Mouse (Mus musculus) CH12.LX (cell line): Measurements from ENCODE around the gene Adnp.

Experiments
- EP300 ChIP-seq: IDR thresholded peaks from 2 replicates; pipeline ENCODE4 v1.6.1; 2011; ENCODE audit warnings: low read length, improper control_type of control experiment
- GABPA ChIP-seq: IDR thresholded peaks from 2 replicates; pipeline ENCODE4 v1.6.1; 2012; ENCODE audit warnings: low read depth, low read length, improper control_type of control experiment, inconsistent platforms; ENCODE audit not compliant: insufficient replicate concordance
- MAFK ChIP-seq: IDR thresholded peaks from 2 replicates; pipeline ENCODE4 v1.6.1; 2011; ENCODE audit warnings: low read length, improper control_type of control experiment; ENCODE audit not compliant: insufficient replicate concordance
- MAZ ChIP-seq: IDR thresholded peaks from 2 replicates; pipeline ENCODE4 v1.6.1; 2012; ENCODE audit warnings: low read depth, mild to moderate bottlenecking, inconsistent platforms, low read length, improper control_type of control experiment, moderate library complexity
- POLR2A ChIP-seq: IDR thresholded peaks from 2 replicates; pipeline ENCODE4 v1.6.1; 2011; ENCODE audit warnings: low read depth, mild to moderate bottlenecking, improper control_type of control experiment, low read length
- ZMIZ1 ChIP-seq: IDR thresholded peaks from 2 replicates; pipeline ENCODE4 v1.6.1; 2012; ENCODE audit warnings: low read depth, mild to moderate bottlenecking, inconsistent platforms, low read length, improper control_type of control experiment

DNA sequence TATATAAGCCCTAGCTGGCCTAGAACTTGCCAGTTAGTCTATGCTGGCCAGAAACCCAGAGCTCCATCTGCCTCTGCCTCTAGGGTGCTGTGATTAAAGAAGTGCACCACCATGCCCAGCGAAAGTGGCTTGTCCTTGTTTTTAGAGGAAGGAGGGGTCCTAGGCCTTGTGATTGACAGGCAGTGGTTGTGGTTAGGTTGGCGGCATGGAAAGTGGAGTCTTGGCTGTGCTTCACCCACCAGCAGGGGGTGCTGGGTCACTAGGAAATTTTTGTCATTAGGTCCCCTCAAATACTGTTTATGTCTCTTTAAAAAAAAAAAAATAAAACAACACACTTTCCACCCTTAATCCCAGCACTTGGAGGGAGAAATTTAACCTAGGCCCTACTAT, 41.9 kb upstream of the Adnp start:
- TF ChIP-seq ZMIZ1 (no peak), MAFK (no peak), MAZ (no peak), EP300 (no peak), GABPA (no peak), POLR2A (no peak)
